Mouse (Mus musculus) thymus, postnatal 10 days (tissue): ENCODE results near the gene Snx12.
"Not testable (repeated sequence)": the region's sequence is repeated elsewhere in the genome, so short reads cannot be mapped to it uniquely, and the experiment has no call there.

Experiments used
- DNase-seq, 2 experiments: peaks; one replicate each; pipeline ENCODE4 v3.0.0; 2021; ENCODE audit warnings: low spot score in 2 of 2

Gene Snx12

GRCm38 (mm10) chrX:101131992-101132791 lies 90.2 kb downstream of the Snx12 start:
- peak in 1 of 2 experiments; percentile 25 for DNase-seq

- DNase-seq, result peak; percentile 32 to 58
Measured at GRCm38 (mm10) chrX:101131001-101131400, 91.4 kb downstream of the Snx12 start.

GRCm38 (mm10) chrX:101128559-101128958 lies 93.8 kb downstream of the Snx12 start:
- no peak for DNase-seq

GRCm38 (mm10) chrX:101126977-101127376 lies 95.4 kb downstream of the Snx12 start:
- DNase-seq, result no peak

- no peak for DNase-seq
Measured at GRCm38 (mm10) chrX:101126474-101126955, 95.8 kb downstream of the Snx12 start.

GRCm38 (mm10) chrX:101120546-101120945 lies 101.8 kb downstream of the Snx12 start:
- DNase-seq, result no peak

GRCm38 (mm10) chrX:101085920-101086319 lies 136.4 kb downstream of the Snx12 start, which contains the start of gene Slc7a3:
TSS of gene Slc7a3 (minus strand) at chrX:101086020.
- no peak for DNase-seq

GRCm38 (mm10) chrX:101085211-101085610 lies 137.2 kb downstream of the Snx12 start:
- not testable (repeated sequence) for DNase-seq

- DNase-seq, result no peak
Measured at GRCm38 (mm10) chrX:101084192-101084591, 138.2 kb downstream of the Snx12 start.

- DNase-seq, result no peak
Measured at GRCm38 (mm10) chrX:101065245-101065644, 157.1 kb downstream of the Snx12 start.

- DNase-seq, result no peak
Measured at GRCm38 (mm10) chrX:101063503-101063902, 158.9 kb downstream of the Snx12 start.

- DNase-seq, result no peak
Measured at GRCm38 (mm10) chrX:101059541-101059940, 162.8 kb downstream of the Snx12 start, which contains the start of gene Tex11. TSS of gene Tex11 (minus strand) at chrX:101059667.
